Comparison of ENCODE assay signal across 8 mouse cellular contexts in genomic region chr7:88356871-88357776, GRCm38 (mm10).
DNase-seq lines count a peak whose midpoint lies in the region.

No protein-coding gene starts in this region.

- peak; percentile 52 to 64 for DNase-seq in cerebellum, postnatal 10 days
- no peak for DNase-seq in cerebellum, adult 8-10 months
- DNase-seq in left cerebral cortex, postnatal 4 days, result peak; percentile 17
- no peak for DNase-seq in left cerebral cortex, postnatal 36 days (ENCODE audit: low spot score in 2 of 2)
- peak; percentile 3 for DNase-seq in adipocyte (ENCODE audit: low spot score)
- DNase-seq in kidney, postnatal 10 days, result peak; percentile 51
- DNase-seq in skeletal muscle tissue, adult 2 months (ENCODE audit: low read depth, low spot score), result peak; percentile 13
- DNase-seq in testis, postnatal 14 days (ENCODE audit: low spot score), result no peak

- intact Hi-C loops in left cerebral cortex, postnatal 4 days (cut with DNase I), result no loop called here
- intact Hi-C loops in left cerebral cortex, postnatal 36 days (cut with DNase I), result loop anchor here (10.0 kb wide), 1 partner anchor 262 kb away; no protein-coding TSS in a partner anchor

Comparison
In these comparisons a context has a peak if more than half of its experiments do, and no peak if none do; other contexts are left out.
1. DNase-seq: peak in cerebellum, postnatal 10 days (2 of 2), left cerebral cortex, postnatal 4 days (single experiment), adipocyte (single experiment), kidney, postnatal 10 days (single experiment) and skeletal muscle tissue, adult 2 months (single experiment); none in cerebellum, adult 8-10 months (single experiment), left cerebral cortex, postnatal 36 days (0 of 2) and testis, postnatal 14 days (single experiment).